Mouse (Mus musculus): ENCODE data around the gene Gnmt. TPM values are rescaled to one million over a fixed set of nuclear protein-coding genes. Genes with fewer than 3 reads are reported as not detected.

The Gnmt gene
- polyA plus RNA-seq, 1 experiment from 2014 or later: 1.1 TPM

GRCm38 (mm10) chr17:46680760-46681373, 48.1 kb downstream of the Gnmt start, which contains the start of gene Klhdc3:
Klhdc3 (minus strand) TSS chr17:46680914.
- ATAC-seq: peak; percentile 98
- H3K9me3 ChIP-seq (ENCODE audit: control insufficient read depth, low read length): no peaks in the 10 kb centered on the region
- H3K4me1 ChIP-seq (replicated peaks; ENCODE audit: control insufficient read depth, insufficient read depth, low read length): peaks cover 27% of the 10 kb centered on the region
- 0% methylated on average over 49 of the region's 49 CpGs for WGBS
- peak within 1 kb of the TSS; percentile 65 for H3K9ac ChIP-seq (replicated peaks; ENCODE audit: low read depth, low read length)
- peak within 1 kb of the TSS; percentile 72 for H3K4me3 ChIP-seq (replicated peaks; ENCODE audit: low read length)
- no peaks in the 10 kb centered on the region for H3K27me3 ChIP-seq (replicated peaks; ENCODE audit: control insufficient read depth, insufficient read depth, low read length)
- H3K27ac ChIP-seq (ENCODE audit: low read length): peak within 1 kb of the TSS; percentile 84
- peak within 1 kb of the TSS; percentile 91 for H3K4me2 ChIP-seq (ENCODE audit: low read length)
- H3K36me3 ChIP-seq (ENCODE audit: control insufficient read depth, insufficient read depth): peaks cover 16% of the 10 kb centered on the region

DNA sequence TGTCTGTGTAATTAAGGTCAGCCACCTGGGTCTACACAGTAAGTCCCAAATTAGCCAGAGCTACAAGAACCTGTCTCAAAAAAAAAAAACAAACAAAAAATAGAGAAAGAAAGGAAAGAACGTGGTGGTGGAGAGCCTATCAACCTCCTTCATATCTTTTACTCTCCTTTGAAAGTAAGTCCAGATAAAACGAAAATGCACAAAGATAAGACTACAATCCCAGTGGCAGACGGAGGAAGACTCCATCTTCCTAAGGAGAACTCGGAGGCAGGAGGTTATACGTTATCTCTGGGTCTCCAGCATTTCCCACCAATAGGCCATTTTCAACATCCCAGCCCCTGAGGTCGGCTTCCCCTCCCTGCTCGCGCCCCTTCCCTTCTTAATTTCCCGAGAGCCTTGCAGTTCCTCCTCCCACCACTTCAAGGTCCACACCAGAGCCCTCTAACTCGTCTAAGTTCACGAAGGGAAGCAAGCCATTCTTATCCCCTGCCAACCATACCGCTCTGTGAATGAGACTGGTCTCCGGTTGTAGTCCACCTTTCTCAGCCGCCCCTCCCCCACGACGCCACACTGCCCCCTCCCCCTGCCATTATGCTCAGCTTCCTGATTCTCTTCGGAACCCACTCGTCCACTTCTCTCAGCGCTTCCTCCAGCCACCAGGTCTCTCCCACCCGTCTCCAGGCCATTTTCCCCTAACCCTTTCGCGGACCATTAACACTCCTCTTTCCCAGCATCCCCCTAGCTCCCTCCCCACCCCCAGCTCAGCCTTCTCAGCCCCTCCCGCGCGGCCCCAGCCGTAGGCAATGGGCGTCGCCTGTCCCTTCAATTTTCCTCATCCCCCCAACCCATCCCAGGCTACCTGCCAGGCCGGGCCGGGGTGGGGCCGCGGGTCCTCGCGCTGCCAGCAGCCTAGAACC, 48.9 kb downstream of the Gnmt start:
- H3K27me3 ChIP-seq (replicated peaks; ENCODE audit: control insufficient read depth, insufficient read depth, low read length): no peaks in the 10 kb centered on the region
- peaks cover 27% of the 10 kb centered on the region for H3K4me1 ChIP-seq (replicated peaks; ENCODE audit: control insufficient read depth, insufficient read depth, low read length)
- H3K36me3 ChIP-seq (ENCODE audit: control insufficient read depth, insufficient read depth): peaks cover 17% of the 10 kb centered on the region
- peak overlapping the region; percentile 72 for H3K4me3 ChIP-seq (replicated peaks; ENCODE audit: low read length)
- peak overlapping the region; percentile 65 for H3K9ac ChIP-seq (replicated peaks; ENCODE audit: low read depth, low read length)
- H3K27ac ChIP-seq (ENCODE audit: low read length): peak overlapping the region; percentile 84
- H3K9me3 ChIP-seq (ENCODE audit: control insufficient read depth, low read length): no peaks in the 10 kb centered on the region
- H3K4me2 ChIP-seq (ENCODE audit: low read length): peak overlapping the region; percentile 81
- peak; percentile 49 for ATAC-seq
- under 1% methylated on average over 34 of the region's 34 CpGs for WGBS

- Histone ChIP-seq H3K9me3 (ENCODE audit: control insufficient read depth, low read length) (no peaks in the 10 kb centered on the region), H3K9ac (replicated peaks; ENCODE audit: low read depth, low read length) (0 out of 2 replicates have a peak overlapping the region, but pooled peaks have one; percentile 65), H3K27ac (ENCODE audit: low read length) (no peak overlapping the region), H3K27me3 (replicated peaks; ENCODE audit: control insufficient read depth, insufficient read depth, low read length) (no peaks in the 10 kb centered on the region), H3K4me1 (replicated peaks; ENCODE audit: control insufficient read depth, insufficient read depth, low read length) (peaks cover 33% of the 10 kb centered on the region), H3K36me3 (ENCODE audit: control insufficient read depth, insufficient read depth) (peaks cover 12% of the 10 kb centered on the region), H3K4me3 (replicated peaks; ENCODE audit: low read length) (no peak overlapping the region), H3K4me2 (ENCODE audit: low read length) (peak overlapping the region; percentile 81; the same call in 1 of the 2 replicates)
- no peak for ATAC-seq
- 68% methylated on average over 9 of the region's 9 CpGs for WGBS
These were observed 50.1 kb downstream of the Gnmt start for GRCm38 (mm10) chr17:46678911-46679310.

- no peaks in the 10 kb centered on the region for H3K9me3 ChIP-seq (ENCODE audit: control insufficient read depth, low read length)
- peak within 1 kb of the TSS; percentile 81 for H3K4me2 ChIP-seq (ENCODE audit: low read length)
- ATAC-seq: no peak
- peak within 1 kb of the TSS; percentile 72 for H3K4me3 ChIP-seq (replicated peaks; ENCODE audit: low read length)
- H3K27me3 ChIP-seq (replicated peaks; ENCODE audit: control insufficient read depth, insufficient read depth, low read length): no peaks in the 10 kb centered on the region
- H3K27ac ChIP-seq (ENCODE audit: low read length): no peak within 1 kb of the TSS
- H3K9ac ChIP-seq (replicated peaks; ENCODE audit: low read depth, low read length): peak within 1 kb of the TSS; percentile 65
- WGBS: 86% methylated on average over 7 of the region's 9 CpGs
- peaks cover 36% of the 10 kb centered on the region for H3K4me1 ChIP-seq (replicated peaks; ENCODE audit: control insufficient read depth, insufficient read depth, low read length)
- H3K36me3 ChIP-seq (ENCODE audit: control insufficient read depth, insufficient read depth): peaks cover 10% of the 10 kb centered on the region
These were observed 50.6 kb downstream of the Gnmt start, which contains the start of gene Mea1 for GRCm38 (mm10) chr17:46678416-46678815. Mea1 (plus strand) TSS chr17:46678793.

Other genes with a start within 250 kb of the Gnmt start
- gene Ttbk1, start 241.5 kb downstream of the Gnmt start, polyA plus RNA-seq (2015; fragmentation: Nextera tagmentation; extraction: Ambion mirVana): 5.1 and 5.6 TPM in 2 replicates
- 26.0 and 26.6 TPM in 2 replicates for gene Dnph1, start 232.5 kb downstream of the Gnmt start, polyA plus RNA-seq (2015; fragmentation: Nextera tagmentation; extraction: Ambion mirVana)
- 17.3 and 19.8 TPM in 2 replicates for gene Cul9, start 182.8 kb downstream of the Gnmt start, polyA plus RNA-seq (2015; fragmentation: Nextera tagmentation; extraction: Ambion mirVana)
- 3.4 and 3.6 TPM in 2 replicates for gene Srf, start 173.0 kb downstream of the Gnmt start, polyA plus RNA-seq (2015; fragmentation: Nextera tagmentation; extraction: Ambion mirVana)
- 33.9 and 36.5 TPM in 2 replicates for gene Ptk7, start 99.7 kb downstream of the Gnmt start, polyA plus RNA-seq (2015; fragmentation: Nextera tagmentation; extraction: Ambion mirVana)
- gene Klc4, start 83.1 kb downstream of the Gnmt start, polyA plus RNA-seq (2015; fragmentation: Nextera tagmentation; extraction: Ambion mirVana): 42.8 and 43.9 TPM in 2 replicates
- gene Mrpl2, start 82.9 kb downstream of the Gnmt start, polyA plus RNA-seq (2015; fragmentation: Nextera tagmentation; extraction: Ambion mirVana): 66.1 and 74.9 TPM in 2 replicates
- 38.8 and 42.8 TPM in 2 replicates for gene Cul7, start 78.8 kb downstream of the Gnmt start, polyA plus RNA-seq (2015; fragmentation: Nextera tagmentation; extraction: Ambion mirVana)
- 47.7 and 51.1 TPM in 2 replicates for gene Rrp36, start 54.8 kb downstream of the Gnmt start, polyA plus RNA-seq (2015; fragmentation: Nextera tagmentation; extraction: Ambion mirVana)
- 208 and 240 TPM in 2 replicates for gene Mea1, start 50.4 kb downstream of the Gnmt start, polyA plus RNA-seq (2015; fragmentation: Nextera tagmentation; extraction: Ambion mirVana)
- gene Klhdc3, start 48.3 kb downstream of the Gnmt start, polyA plus RNA-seq (2015; fragmentation: Nextera tagmentation; extraction: Ambion mirVana): 191 and 194 TPM in 2 replicates
- 87.5 and 96.6 TPM in 2 replicates for gene Ppp2r5d, start 24.1 kb downstream of the Gnmt start, polyA plus RNA-seq (2015; fragmentation: Nextera tagmentation; extraction: Ambion mirVana)
- 22.7 and 24.6 TPM in 2 replicates for gene Pex6, start 17.7 kb downstream of the Gnmt start, polyA plus RNA-seq (2015; fragmentation: Nextera tagmentation; extraction: Ambion mirVana)
- 61.9 and 64.5 TPM in 2 replicates for gene Cnpy3, start 23.0 kb upstream of the Gnmt start, polyA plus RNA-seq (2015; fragmentation: Nextera tagmentation; extraction: Ambion mirVana)
- 0.39 TPM in 1 of 2 replicates, not detected in the other for gene Ptcra, start 34.5 kb upstream of the Gnmt start, polyA plus RNA-seq (2015; fragmentation: Nextera tagmentation; extraction: Ambion mirVana)
- gene 2310039H08Rik, start 43.5 kb upstream of the Gnmt start, polyA plus RNA-seq (2015; fragmentation: Nextera tagmentation; extraction: Ambion mirVana): 52.8 and 56.0 TPM in 2 replicates
- 107 and 115 TPM in 2 replicates for gene Rpl7l1, start 53.5 kb upstream of the Gnmt start, polyA plus RNA-seq (2015; fragmentation: Nextera tagmentation; extraction: Ambion mirVana)
- 8.8 and 10.0 TPM in 2 replicates for gene Bicral, start 129.3 kb upstream of the Gnmt start, polyA plus RNA-seq (2015; fragmentation: Nextera tagmentation; extraction: Ambion mirVana)
- 52.6 and 55.6 TPM in 2 replicates for gene Tbcc, start 161.5 kb upstream of the Gnmt start, polyA plus RNA-seq (2015; fragmentation: Nextera tagmentation; extraction: Ambion mirVana)
- gene Prph2, start 181.3 kb upstream of the Gnmt start, polyA plus RNA-seq (2015; fragmentation: Nextera tagmentation; extraction: Ambion mirVana): not detected in 2 replicates

Data from forebrain, embryonic 16.5 days (tissue).